In the genomic region with DNA sequence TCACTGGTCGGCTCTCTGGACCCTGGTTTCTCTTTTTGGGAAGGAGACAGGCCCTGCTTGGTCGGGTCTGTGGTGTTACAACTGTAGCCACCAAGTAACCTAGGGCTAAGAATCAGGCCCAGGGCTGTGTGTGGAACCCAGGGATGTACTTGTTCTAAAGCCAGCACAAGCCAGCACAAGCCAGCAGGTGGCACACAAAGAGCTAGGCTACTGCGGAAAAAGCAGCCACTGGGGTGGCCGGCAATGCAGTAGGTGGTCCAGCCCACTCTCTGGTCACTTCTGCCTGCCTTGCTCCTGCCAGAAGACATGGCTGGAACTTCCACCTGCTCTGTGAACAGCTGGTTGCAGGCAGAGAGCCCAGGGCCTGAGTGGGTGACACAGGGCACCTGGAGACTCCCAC, we compare ENCODE assay signal across 16 mouse cellular contexts. TPM values are rescaled to one million over a fixed set of nuclear protein-coding genes. Genes with fewer than 3 reads are reported as not detected.
A peak's percentile ranks its signal among the peaks of the same experiment; 100 is the strongest.
DNase-seq lines count a peak whose midpoint lies in the region; ATAC-seq and TF ChIP-seq lines count a peak whose summit lies in the region.
"Had no signal": no experiment of that assay in that cellular context is flagged by ENCODE, and none has a peak within 500 bp of the region (broad histone marks: within the 10 kb centered on the region; RNA-seq: fewer than 3 reads in every experiment).

No protein-coding gene starts in this region.

- 42% methylated on average over 4 of the region's 4 CpGs for WGBS in kidney, embryonic 14.5 days
- 36% methylated on average over 4 of the region's 4 CpGs for WGBS in stomach, postnatal 0 days

- H3K4me2 ChIP-seq in kidney, embryonic 14.5 days (replicated peaks; ENCODE audit: low read depth, low read length): no peak overlapping the region
- no peak overlapping the region for H3K4me2 ChIP-seq in stomach, postnatal 0 days (replicated peaks; ENCODE audit: low read depth)
- H3K4me2 ChIP-seq: liver, embryonic 13.5 days had no signal

- H3K4me3 ChIP-seq in kidney, embryonic 14.5 days (ENCODE audit: low read length): no peak overlapping the region
- no peak overlapping the region for H3K4me3 ChIP-seq in stomach, postnatal 0 days (ENCODE audit: low read depth, low read length)
- H3K4me3 ChIP-seq: heart, adult 2 months; liver, embryonic 13.5 days had no signal

- ATAC-seq in kidney, embryonic 14.5 days (ENCODE audit: low FRiP score, low TSS enrichment): no peak
- ATAC-seq in stomach, postnatal 0 days (ENCODE audit: low FRiP score, low TSS enrichment): no peak
- ATAC-seq: CD4-positive, CD25-positive, alpha-beta regulatory T cell, adult 4 months; Patski had no signal

- no peak overlapping the region for H3K9ac ChIP-seq in kidney, embryonic 14.5 days (ENCODE audit: low read depth, low read length)
- H3K9ac ChIP-seq in stomach, postnatal 0 days (ENCODE audit: low read length): no peak overlapping the region
- H3K9ac ChIP-seq: liver, embryonic 13.5 days had no signal

- H3K36me3 ChIP-seq in kidney, embryonic 14.5 days (ENCODE audit: control insufficient read depth, insufficient read depth, low read length): no peaks in the 10 kb centered on the region
- H3K36me3 ChIP-seq in stomach, postnatal 0 days (ENCODE audit: control insufficient read depth, insufficient read depth, low read length): no peaks in the 10 kb centered on the region
- H3K36me3 ChIP-seq: liver, embryonic 13.5 days had no signal

- peaks cover 9% of the 10 kb centered on the region; the same call in 1 of the 2 replicates for H3K27me3 ChIP-seq in kidney, embryonic 14.5 days (ENCODE audit: control insufficient read depth, insufficient read depth, low read length)
- H3K27me3 ChIP-seq in stomach, postnatal 0 days (ENCODE audit: control insufficient read depth, insufficient read depth, low read length): no peaks in the 10 kb centered on the region

- TF ChIP-seq CTCF in stomach, postnatal 0 days (IDR thresholded peaks at IDR 0.05; ENCODE audit: low read depth): peak; percentile 58

- no peaks in the 10 kb centered on the region for H3K4me1 ChIP-seq in kidney, embryonic 14.5 days (ENCODE audit: control insufficient read depth, insufficient read depth, low read length)
- no peaks in the 10 kb centered on the region for H3K4me1 ChIP-seq in stomach, postnatal 0 days (replicated peaks; ENCODE audit: control insufficient read depth, insufficient read depth)
- H3K4me1 ChIP-seq: liver, embryonic 13.5 days had no signal

- DNase-seq in kidney, postnatal 4 days: peak; percentile 15 to 39
- peak; percentile 32 for DNase-seq in retina, embryonic 14.5 days (ENCODE audit: low spot score)
- DNase-seq in retina, postnatal 1 day: no peak
- DNase-seq in embryo, embryonic 9.5 days (ENCODE audit: extremely low spot score): peak; percentile 17
- DNase-seq in stomach, postnatal 0 days (ENCODE audit: low spot score): no peak
- DNase-seq in spleen, postnatal 36 days (ENCODE audit: low spot score in 2 of 2): no peak
- DNase-seq in heart, postnatal 25 days (ENCODE audit: low spot score): no peak
- DNase-seq: adrenal gland, adult 8-10 months; cerebellum, postnatal 36 days; heart, adult 2 months; liver, embryonic 13.5 days had no signal

- intact Hi-C loops in heart, postnatal 25 days (cut with DNase I): no loop called here

- H3K9me3 ChIP-seq in kidney, embryonic 14.5 days (ENCODE audit: control insufficient read depth, low read length): no peaks in the 10 kb centered on the region
- H3K9me3 ChIP-seq in stomach, postnatal 0 days (ENCODE audit: control insufficient read depth, low read length): no peaks in the 10 kb centered on the region
- H3K9me3 ChIP-seq: liver, embryonic 13.5 days had no signal

- TF ChIP-seq EP300 in stomach, postnatal 0 days (optimal IDR thresholded peaks at IDR 0.05): no peak

- H3K27ac ChIP-seq in kidney, embryonic 14.5 days (ENCODE audit: low read depth, low read length): no peak overlapping the region
- H3K27ac ChIP-seq in stomach, postnatal 0 days (replicated peaks): no peak overlapping the region
- H3K27ac ChIP-seq: heart, adult 2 months; liver, embryonic 13.5 days had no signal

RNA-seq across cellular contexts. Expression of gene Otof, which starts 1.6 kb away (rescaled TPM):
- 0.03 and 0.09 TPM in 2 replicates for polyA plus RNA-seq in kidney, embryonic 14.5 days (2014; fragmentation: Nextera tagmentation; extraction: Ambion mirVana)
- 0.02 TPM in 2 replicates for polyA plus RNA-seq in stomach, postnatal 0 days (2015; fragmentation: Nextera tagmentation; extraction: Ambion mirVana)
- not detected for total RNA-seq in heart, postnatal 25 days (2021)
- total RNA-seq: heart, adult 2 months had no signal
- polyA plus RNA-seq: CD4-positive, CD25-positive, alpha-beta regulatory T cell, adult 4 months; Patski had no signal

RNA-seq across cellular contexts. Expression of gene 1700001C02Rik, which starts 5.7 kb away (rescaled TPM):
- not detected in 2 replicates for polyA plus RNA-seq in kidney, embryonic 14.5 days (2014; fragmentation: Nextera tagmentation; extraction: Ambion mirVana)
- polyA plus RNA-seq in stomach, postnatal 0 days (2015; fragmentation: Nextera tagmentation; extraction: Ambion mirVana): not detected in 2 replicates
- not detected for total RNA-seq in heart, postnatal 25 days (2021)
- total RNA-seq: adrenal gland, adult 8-10 months; heart, adult 2 months had no signal
- polyA plus RNA-seq: CD4-positive, CD25-positive, alpha-beta regulatory T cell, adult 4 months; kidney, embryonic 16.5 days; liver, embryonic 13.5 days; Patski; small intestine, adult 2 months had no signal

Comparison
In these comparisons a context has a peak if more than half of its experiments do, and no peak if none do; other contexts are left out.
1. DNase-seq: peak in kidney, postnatal 4 days (2 of 2), retina, embryonic 14.5 days (single experiment) and embryo, embryonic 9.5 days (single experiment); none in retina, postnatal 1 day (single experiment), stomach, postnatal 0 days (single experiment), spleen, postnatal 36 days (0 of 2) and heart, postnatal 25 days (single experiment).